Mouse (Mus musculus): Measurements from ENCODE around the gene Unc80.

Unc80 gene

DNA sequence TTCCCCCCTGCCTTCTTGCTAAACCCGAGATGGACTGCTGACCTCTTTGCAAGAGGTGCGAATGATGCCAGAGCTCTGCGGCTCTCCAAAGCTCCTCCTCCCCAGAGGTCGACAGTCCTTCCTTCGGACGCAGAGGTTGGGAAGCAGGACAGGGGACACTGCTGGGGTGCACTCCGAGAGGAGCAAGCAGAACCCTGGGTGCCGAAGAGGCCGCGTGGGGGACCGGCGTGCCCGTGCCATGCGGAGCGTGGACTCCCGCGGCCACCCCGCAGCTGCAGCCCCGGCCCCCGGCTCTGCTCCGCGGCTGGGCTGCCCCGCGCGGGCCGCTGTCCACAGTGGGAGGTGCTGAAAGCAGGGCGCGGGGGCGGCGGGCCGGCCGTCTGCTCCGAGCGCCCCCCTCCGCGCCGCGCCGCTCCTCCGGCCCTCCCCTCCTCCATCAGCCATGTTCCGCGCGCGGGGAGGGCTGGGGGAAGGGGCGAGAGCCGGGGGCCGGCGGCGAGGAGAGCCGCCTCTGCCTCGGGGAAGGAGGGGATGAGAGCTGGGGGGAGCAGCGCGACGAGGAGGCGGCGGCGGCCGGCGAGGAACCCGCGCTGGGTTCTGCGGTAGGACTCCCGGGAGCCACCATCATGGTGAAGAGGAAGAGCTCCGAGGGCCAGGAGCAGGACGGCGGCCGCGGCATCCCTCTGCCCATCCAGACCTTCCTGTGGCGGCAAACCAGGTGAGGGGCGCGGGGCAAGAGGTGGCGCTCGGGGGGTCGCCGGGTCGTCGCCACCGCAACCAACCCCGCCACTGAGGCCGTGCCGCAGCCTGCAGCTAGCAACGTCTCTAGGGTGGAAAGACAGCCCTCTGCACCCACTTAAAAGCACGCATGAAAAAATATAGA is at the start of gene Unc80:
Unc80 (plus strand) TSS at position 547 of the 883 bp plus-strand sequence.
- peak; percentile 8 to 11 for DNase-seq (ENCODE audit: low spot score in 2 of 2)

DNA sequence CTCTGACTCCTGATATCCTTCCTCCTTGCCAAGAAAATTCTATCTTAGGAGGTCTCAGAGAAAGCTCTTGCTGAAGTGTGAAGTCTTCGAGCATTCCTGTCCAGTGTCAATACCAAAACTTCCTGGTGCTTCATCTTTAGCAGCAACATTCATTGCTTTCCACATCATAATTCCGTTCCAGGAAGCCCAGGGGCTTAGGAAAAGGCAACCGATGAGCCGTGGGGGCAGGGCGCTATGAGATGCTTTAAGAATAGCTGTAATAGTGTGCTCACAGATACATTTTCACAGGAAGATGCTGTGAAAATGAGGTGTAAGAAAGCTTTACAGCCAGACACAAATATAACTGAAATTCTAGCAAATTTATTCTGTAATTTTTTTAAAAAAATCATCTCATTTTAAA is 42.1 kb upstream of the Unc80 start:
- no peak for DNase-seq (ENCODE audit: low spot score in 2 of 2)

DNA sequence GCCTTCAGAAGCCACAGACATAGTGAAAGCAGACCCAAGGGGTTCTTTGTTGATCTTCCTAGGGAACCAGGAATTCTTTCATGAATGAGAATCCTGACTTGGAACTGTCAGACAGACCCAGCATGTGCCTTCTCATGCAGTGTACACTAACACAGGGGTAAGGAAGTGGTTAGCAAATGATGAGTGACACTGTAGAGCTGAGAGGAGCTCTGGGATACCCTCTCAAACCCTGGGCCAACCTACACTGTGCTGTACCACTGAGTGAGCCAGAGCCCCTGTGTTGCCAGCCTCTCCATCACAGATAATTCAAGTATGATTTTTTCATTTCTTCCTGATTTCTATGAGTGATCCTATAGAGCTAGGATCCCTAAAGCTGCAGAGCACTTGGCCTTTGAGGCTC is 37.2 kb upstream of the Unc80 start:
- no peak for DNase-seq (ENCODE audit: low spot score in 2 of 2)

DNA sequence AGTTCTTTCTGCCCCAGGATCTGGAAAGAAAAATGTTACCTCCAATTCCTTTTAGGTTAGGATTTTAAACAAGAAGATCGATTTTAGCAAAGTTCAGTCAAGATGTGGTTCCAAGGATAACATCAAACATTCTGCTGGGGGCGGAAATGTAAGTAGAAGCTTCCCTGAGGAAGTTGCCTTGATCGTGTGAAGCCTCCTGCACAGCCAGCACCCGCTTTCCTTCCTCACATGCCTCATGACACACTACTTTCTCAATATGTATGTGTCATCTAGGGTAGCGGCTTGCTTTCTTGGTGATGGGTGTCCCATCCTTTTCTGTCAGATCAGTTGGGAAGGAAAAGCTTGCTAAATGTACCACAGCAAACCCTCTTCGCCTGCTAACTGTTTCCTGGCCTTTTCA is 36.7 kb upstream of the Unc80 start:
- no peak for DNase-seq (ENCODE audit: low spot score in 2 of 2)

DNA sequence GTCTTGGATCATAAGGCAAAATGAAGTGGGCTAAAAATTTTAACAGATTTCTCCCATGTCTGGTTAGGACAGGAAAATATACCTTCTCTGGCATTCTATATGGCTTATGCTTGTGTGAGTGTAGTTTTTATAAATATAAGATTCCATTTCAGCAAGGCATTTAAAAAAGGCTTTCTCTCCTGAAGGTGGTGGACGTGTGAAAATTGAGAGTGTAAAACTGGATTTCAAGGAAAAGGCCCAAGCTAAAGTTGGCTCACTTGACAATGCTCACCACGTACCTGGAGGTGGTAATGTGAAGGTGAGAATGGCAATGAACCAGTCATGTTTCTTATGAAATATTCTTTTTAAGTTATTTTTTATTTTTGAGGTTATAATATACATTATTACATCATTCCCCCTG is 30.1 kb upstream of the Unc80 start:
- DNase-seq (ENCODE audit: low spot score in 2 of 2): no peak

DNA sequence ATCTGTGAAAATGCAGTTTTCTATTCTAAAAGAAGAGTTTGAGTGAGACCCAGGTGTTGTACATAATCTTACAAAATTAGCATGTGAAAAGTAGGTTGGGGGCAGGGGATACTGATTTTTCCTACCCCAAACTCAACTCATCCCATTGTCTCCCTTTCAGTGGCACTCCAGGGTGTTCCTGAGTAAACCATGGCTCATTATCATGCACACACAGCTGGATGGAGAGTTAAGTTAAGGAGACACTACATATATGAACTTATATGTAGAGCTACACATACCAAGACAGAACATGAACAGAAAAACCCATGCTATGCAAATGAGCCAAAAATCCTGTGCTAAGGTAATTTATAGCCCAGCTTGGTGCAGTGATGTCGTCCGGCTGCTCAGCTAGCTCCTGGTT is 25.2 kb upstream of the Unc80 start:
- no peak for DNase-seq (ENCODE audit: low spot score in 2 of 2)

DNA sequence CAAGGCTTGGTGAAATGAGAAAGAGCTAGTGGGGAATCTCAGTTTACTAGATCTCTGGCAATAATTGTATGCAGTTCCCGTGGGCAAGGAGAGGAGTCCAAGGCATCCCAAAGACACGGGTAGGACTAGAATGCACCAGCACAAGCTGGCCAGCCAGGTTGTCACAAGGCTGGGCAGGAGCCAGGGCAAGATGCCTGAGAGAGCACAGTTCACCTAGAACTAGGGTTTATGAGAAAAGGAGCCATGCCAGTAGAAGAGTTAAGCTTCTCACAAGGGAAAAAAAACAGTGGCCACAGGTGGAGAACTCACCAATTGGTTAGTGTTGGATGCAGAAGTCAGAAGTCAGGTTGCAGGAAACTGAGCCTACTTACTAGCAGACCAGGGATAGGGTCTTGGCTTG is 18.7 kb upstream of the Unc80 start:
- DNase-seq (ENCODE audit: low spot score in 2 of 2): no peak

DNA sequence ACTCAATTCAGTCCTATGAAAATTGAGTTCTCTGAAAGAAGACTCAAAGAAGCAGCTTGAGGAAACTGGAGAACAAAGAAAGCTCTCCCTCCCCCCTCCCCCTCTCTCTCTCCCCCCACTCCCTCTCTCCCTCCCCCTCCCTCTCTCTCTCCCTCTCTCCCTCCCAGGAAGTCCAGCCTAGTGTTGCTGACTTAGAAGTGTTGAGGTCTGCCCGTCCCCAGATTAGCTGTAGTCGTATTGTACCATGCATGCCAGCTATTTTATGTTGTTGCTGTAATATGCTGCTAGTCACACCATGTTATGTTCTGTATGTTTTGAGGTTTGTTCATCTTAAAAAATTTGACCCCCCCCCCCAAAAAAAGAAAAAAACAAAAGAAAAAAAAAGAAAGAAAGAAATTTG is 11.6 kb upstream of the Unc80 start:
- no peak for DNase-seq (ENCODE audit: low spot score in 2 of 2)

DNA sequence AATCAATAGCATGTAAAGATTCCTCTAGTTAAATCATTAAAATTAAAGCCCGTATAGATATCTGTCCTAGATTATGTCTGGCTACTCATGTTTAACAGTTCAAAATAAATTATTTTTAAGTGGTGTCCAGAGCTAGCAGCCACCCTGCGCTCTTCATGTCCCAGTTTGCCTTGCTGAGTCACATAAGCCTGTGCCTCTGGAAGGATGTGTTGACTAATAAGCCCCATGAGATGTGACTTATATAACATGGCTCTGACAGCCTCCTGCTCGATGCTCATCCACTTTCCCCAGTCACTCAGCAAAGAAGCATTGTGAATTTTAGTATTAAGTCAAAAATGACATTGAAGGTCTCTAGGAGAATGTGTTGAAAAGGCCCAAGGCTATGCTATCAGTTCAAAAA is 10.4 kb upstream of the Unc80 start:
- DNase-seq (ENCODE audit: low spot score in 2 of 2): no peak

DNA sequence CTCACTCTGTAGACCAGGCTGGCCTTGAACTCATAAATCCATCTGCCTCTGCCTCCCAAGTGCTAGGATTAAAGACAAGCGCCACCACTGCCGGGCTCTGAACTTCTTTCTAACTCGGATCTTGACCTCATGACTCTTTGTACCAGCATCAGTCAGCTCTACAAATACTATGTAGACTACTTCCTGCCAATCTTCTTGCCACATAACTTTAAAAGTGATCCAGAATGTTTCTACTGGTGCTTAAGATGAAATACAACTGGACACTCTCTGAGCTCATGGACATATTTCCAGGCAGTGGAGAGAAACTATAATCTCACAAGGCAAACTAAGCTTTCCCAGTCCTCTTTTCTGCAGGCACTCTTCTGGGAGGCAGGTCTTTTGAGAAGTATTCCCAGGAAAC is 8.8 kb upstream of the Unc80 start:
- no peak for DNase-seq (ENCODE audit: low spot score in 2 of 2)

DNA sequence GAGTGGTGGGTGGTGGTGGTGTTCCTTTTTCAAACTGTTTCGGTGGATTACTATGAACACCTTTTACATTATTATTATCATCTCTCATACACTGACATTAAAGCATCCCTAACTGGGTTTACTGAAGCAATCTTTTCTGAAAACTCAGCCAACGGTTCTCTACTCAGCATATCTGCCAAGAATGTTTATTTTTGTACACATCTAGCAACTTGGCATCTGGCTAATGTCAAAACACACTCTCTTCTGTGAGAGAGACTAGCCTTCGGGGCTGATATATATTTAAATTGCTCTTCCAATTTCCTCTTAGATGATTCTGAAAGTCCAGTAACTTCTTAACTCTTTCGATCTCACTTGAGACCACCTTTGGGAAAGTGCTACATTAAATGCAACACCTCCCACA is 7.3 kb upstream of the Unc80 start:
- no peak for DNase-seq (ENCODE audit: low spot score in 2 of 2)

DNA sequence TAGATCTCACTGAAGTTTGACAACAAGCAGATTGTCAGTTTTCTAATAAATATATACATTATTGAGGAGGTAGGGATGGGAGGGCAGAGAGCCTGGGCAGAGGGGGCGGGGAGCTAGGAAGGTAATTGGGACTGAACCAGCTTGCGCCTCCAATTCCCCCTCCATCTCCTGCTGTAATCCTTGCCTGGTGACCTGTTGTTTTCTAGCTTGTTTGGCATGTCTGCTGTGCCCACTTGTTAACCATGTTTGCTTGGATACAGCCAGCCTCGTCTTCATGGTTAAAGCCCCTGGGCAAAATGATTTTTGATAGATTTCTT is 495 bp downstream of the Unc80 start:
- DNase-seq (ENCODE audit: low spot score in 2 of 2): no peak

DNA sequence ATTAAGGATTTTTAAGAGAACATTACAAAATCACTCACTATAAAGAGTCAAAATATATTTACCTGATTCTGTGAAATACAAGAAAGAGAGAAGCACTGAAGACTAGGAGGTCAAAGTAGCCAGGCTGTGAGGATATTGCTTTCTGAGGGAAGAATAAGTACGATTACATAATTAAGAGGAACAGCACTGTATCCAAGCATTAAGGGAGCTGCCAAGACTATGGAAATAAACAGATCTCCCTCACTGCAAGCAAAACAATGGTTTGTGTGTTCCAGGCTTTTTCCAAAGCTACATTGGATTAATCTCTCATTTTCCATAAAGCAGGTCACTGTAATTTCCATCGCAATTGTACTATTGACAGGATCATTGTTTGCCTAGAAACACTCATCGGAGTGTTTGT is 14.6 kb downstream of the Unc80 start:
- no peak for DNase-seq (ENCODE audit: low spot score in 2 of 2)

DNA sequence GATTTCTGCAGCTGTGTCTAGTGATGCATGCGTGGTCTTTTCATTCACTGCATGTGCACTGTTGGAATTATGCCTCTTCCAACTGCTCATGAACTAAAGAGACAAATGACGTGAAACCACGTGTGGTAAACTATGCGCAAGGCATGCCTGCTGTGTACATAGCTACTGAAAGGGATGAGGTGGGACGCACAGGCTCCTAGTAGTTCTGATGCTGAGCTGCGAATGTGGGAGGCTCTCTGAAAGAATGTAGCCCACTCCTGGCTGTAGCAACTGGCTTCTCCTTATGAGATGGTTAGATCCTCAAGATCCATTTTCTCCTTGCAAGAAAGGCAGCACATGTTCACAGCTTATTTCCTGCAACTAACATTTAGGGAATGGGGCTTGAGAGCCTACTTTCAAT is 24.9 kb downstream of the Unc80 start:
- DNase-seq (ENCODE audit: low spot score in 2 of 2): no peak

DNA sequence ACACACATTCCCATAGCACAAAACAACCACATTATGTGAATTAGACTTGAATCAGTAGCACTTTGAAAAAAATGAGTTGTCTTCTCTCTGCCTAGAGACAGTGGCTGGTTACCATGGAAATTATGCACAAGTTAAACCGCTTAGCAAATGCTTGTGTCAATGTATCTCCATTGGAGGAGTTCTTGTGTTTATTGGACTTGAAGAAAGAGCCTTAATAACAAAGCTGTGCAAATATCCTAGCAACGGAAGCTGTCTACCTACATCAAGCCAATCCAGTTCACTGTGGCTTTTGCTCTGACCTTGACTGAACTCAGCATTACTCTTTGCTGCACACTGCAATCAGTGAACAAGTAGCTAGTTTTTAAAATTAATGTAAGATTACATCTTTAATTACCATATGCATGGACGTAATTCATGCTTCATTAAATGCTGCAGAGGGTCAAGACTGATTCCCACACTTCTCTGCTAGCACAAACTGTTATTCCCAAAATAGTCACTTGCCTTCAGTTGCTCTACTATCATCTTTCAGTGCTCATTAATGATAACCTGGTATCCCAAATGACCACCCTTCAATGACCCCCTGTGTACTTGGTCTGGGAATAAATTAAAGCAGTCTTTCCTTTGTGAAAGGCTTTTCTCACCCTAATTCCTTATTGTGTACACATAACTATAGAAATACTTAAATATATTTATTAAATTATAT is 27.3 kb downstream of the Unc80 start:
- DNase-seq (ENCODE audit: low spot score in 2 of 2): no peak

DNA sequence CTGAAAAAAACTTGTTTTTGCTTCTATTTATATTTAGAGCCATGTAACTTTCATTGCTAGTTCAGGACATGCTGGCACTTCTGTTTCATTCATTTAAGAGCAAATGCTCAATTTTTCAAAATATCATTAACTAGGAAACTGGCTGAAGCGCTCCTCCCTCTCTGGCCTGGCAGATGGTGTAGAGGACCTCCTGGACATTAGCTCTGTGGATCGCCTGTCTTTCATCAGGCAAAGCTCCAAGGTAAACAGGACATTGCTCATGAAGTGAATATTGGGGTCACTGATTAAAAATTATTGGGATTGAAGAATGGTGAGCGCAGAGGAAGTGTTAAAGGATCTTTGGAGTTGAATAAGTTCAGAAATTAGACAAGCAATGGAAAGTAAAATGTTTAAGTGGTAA is 82.6 kb downstream of the Unc80 start:
- no peak for DNase-seq (ENCODE audit: low spot score in 2 of 2)

DNA sequence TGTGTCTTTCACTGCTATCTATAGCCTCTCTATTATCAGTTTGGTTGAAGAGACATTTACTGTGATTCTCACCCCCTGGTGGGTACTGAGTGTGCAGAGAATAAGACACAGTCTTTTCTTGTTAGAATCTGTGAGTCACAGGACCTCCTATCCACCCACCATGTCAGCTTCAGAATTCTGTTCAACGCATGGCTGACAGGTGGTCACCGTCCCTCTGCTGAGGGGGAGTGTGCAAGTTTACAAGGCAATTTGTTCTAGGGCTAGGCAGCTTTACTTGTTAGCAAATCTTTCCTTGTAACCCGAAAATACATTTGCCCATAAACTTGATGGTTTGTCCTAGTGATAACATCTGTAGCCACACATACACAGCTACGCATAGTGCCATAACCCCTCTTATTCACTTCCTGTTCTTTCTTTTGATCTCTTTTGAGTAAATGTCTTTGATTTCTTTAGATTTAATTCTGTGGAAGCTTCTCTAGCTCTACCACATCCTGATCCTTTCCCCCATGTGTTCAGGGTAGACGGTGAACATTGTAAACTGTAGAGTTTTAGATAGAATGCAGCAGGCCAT is 84.3 kb downstream of the Unc80 start:
- no peak for DNase-seq (ENCODE audit: low spot score in 2 of 2)

DNA sequence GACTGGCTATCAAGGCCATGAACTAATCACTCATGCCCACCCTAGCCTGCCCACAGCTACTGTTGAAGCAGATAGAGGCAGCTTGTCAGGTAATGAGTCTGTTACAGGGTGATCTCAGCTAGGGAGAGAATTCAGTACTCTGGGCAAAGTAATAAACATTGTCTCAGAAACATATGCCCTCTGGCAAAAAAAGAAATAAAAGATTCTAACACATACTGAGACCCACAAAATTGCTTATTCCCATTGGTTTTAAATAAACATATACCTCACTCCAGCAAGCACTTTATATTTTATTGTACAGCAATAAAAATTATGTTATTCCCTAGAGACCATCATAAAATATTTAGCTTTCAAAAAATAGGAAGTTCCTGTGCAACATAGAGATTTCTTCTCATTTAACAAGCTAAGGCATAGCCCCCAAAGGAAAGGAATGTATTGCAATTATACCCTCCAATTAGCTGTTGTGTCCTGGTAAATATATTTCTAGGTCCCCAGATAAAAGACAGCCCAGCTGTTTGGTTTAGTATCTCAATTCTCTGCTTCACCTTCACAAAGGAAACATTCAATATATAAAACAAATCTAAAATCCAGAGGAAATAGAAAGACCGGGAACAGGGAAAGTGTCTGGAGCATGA is 93.6 kb downstream of the Unc80 start:
- no peak for DNase-seq (ENCODE audit: low spot score in 2 of 2)

DNA sequence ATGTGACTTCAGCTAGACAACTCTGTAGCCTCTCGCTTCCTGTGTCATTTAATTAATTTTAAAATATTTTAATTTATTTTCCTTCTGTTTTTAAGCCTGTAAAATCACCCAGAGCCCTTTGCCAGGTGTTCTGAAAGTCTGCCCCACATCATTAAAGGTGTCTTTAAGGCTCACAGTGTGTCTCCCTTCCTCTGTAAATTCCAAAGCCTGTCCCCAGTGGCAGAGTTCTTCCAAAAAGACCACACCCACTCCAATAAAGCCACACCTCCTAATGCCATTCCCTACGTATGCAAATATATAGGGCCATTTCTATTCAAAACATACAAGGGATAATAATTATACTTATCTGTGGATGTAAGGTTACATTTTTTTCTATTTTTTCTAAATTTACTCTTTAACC is 94.2 kb downstream of the Unc80 start:
- no peak for DNase-seq (ENCODE audit: low spot score in 2 of 2)

DNA sequence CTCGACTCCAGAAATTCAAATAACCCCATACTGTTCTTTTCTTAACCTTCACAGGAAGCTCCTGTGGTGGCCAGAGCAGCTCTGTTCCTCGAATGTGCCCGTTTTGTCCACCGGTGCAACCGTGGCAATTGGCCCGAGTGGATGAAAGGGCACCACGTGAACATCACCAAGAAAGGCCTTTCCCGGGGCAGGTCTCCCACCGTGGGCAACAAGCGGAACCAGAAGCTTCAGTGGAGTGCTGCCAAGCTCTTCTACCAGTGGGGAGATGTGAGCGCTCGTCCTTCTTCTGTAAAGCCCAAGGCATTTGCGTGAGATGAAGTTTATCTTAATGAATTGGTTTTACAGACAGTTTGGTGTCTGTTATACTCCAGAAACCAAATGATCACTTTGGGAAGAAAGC is 101.6 kb downstream of the Unc80 start:
- no peak for DNase-seq (ENCODE audit: low spot score in 2 of 2)

DNA sequence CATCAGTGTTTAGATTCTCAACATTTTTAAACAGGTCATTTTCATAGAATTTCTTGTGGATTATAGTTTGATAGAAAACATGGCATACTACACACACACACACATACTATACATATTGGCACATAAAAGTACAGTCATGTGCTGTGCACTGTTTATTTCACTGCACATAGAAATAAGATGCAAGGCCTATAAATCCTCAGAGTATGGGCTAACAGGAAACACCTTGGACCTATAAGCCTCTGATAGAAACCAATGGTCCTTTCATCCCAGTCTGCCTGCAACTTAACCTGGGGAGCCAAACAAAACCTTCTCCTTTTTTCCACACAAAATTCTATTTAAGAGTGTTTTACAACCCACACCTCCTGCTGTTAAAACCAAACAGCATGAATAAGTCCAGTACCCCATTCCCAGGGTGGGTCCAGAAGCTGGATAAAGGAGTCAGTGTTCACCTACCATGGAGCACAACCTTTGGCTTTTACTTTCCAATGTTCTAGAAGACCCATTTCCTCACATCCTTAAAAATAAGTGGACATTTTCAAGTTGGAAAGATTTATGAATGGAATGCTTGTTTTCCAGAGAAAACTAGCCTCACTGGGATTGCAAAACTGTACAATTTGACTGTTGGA is 129.1 kb downstream of the Unc80 start:
- DNase-seq (ENCODE audit: low spot score in 2 of 2): no peak

DNA sequence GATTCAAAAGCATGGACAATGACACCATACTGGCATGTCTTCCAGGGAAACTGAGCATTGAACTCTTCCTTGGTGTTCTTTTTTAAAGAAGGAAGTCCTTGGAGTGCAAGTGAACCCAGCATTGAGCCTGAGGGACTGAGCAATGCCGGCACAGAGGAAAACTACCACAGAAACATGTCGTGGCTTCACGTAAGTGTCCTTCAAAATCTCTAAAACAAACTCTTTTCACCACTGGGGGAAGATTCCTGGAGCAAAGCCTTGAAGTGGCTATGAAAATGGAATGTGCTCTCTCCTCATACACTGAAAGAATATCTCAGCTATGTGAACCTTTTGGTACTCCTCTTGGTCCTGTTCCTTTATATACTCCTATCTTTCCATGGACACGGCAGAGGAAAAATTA is 140.1 kb downstream of the Unc80 start:
- DNase-seq (ENCODE audit: low spot score in 2 of 2): no peak
